Mouse (Mus musculus) heart, embryonic 14.5 days (tissue): ENCODE measurements around the gene Hdac1. TPM values are rescaled to one million over a fixed set of nuclear protein-coding genes. Genes with fewer than 3 reads are reported as not detected.
"Not testable (repeated sequence)": the region's sequence is repeated elsewhere in the genome, so short reads cannot be mapped to it uniquely, and the experiment has no call there.

ENCODE experiments used
- ATAC-seq: fragments of 200-750 bp; cut with Nextera tagmentation; 2 replicates; pipeline ENCODE4 v1.8.0; 2017; ENCODE audit warnings: low read depth, moderate TSS enrichment; ENCODE audit not compliant: insufficient number of reproducible peaks, insufficient read depth, low FRiP score
- H3K27ac ChIP-seq, 2 experiments: fragments of 200-500 bp in 1 of 2; fragments of 300-500 bp in 1 of 2; sonication (generic) in 1 of 2; replicated peaks in 1 of 2; 2 replicates each; pipeline ENCODE4 v1.5.1; 2012 to 2014; ENCODE audit warnings: low read depth in 2 of 2, low read length in 2 of 2, control low read depth in 1 of 2, mild to moderate bottlenecking in 1 of 2, mixed read lengths in 1 of 2; ENCODE audit not compliant: control insufficient read depth in 1 of 2, insufficient read depth in 1 of 2
- H3K27me3 ChIP-seq: fragments of 300-500 bp; sonication (generic); 2 replicates; pipeline ENCODE4 v1.6.1; 2014; ENCODE audit warnings: mild to moderate bottlenecking, low read length, control low read depth; ENCODE audit not compliant: control insufficient read depth, insufficient read depth
- H3K36me3 ChIP-seq: fragments of 300-500 bp; sonication (generic); 2 replicates; pipeline ENCODE4 v1.6.1; 2014; ENCODE audit warnings: mild to moderate bottlenecking, control low read depth, low read length, mixed read lengths; ENCODE audit not compliant: control insufficient read depth, insufficient read depth
- H3K4me1 ChIP-seq, 2 experiments: fragments of 200-500 bp in 1 of 2; fragments of 300-500 bp in 1 of 2; sonication (generic) in 1 of 2; 2 replicates each; pipeline ENCODE4 v1.6.1; 2012 to 2014; ENCODE audit warnings: low read length in 2 of 2, control low read depth in 1 of 2, mixed read lengths in 1 of 2; ENCODE audit not compliant: control insufficient read depth in 2 of 2, insufficient read depth in 2 of 2
- H3K4me2 ChIP-seq: fragments of 300-500 bp; sonication (generic); 2 replicates; pipeline ENCODE4 v1.6.1; 2014; ENCODE audit warnings: mild to moderate bottlenecking, low read length
- H3K4me3 ChIP-seq, 2 experiments: fragments of 200-500 bp in 1 of 2; fragments of 300-500 bp in 1 of 2; sonication (generic) in 1 of 2; 2 replicates each; pipeline ENCODE4 v1.5.1; 2012 to 2014; ENCODE audit warnings: low read length in 2 of 2, mild to moderate bottlenecking in 2 of 2, control low read depth in 1 of 2, low read depth in 1 of 2, moderate library complexity in 1 of 2; ENCODE audit not compliant: control insufficient read depth in 1 of 2, insufficient read depth in 1 of 2
- H3K9ac ChIP-seq: fragments of 300-500 bp; sonication (generic); 2 replicates; pipeline ENCODE4 v1.6.1; 2014; ENCODE audit warnings: mild to moderate bottlenecking, low read length
- H3K9me3 ChIP-seq: fragments of 300-500 bp; sonication (generic); 2 replicates; pipeline ENCODE4 v1.6.1; 2016; ENCODE audit warnings: low read length, control low read depth; ENCODE audit not compliant: control insufficient read depth
- WGBS: fragments of 180-500 bp; shearing (Covaris S2); extraction: QIAGEN DNeasy Blood & Tissue Kit; methylation state at CpG from one replicate; pipeline ENCODE4 v1.1.7; 2014; 5-methylcytosine and 5-hydroxymethylcytosine counted together
- polyA plus RNA-seq: library from polyadenylated mRNA; unstranded; fragments of >200 nt; fragmentation: Nextera tagmentation; extraction: Ambion mirVana; gene quantifications from 2 replicates; pipeline ENCODE4 v1.2.1, GENCODE M21; 2014

The Hdac1 gene
- polyA plus RNA-seq, 1 experiment from 2014 or later, result 124 TPM

DNA sequence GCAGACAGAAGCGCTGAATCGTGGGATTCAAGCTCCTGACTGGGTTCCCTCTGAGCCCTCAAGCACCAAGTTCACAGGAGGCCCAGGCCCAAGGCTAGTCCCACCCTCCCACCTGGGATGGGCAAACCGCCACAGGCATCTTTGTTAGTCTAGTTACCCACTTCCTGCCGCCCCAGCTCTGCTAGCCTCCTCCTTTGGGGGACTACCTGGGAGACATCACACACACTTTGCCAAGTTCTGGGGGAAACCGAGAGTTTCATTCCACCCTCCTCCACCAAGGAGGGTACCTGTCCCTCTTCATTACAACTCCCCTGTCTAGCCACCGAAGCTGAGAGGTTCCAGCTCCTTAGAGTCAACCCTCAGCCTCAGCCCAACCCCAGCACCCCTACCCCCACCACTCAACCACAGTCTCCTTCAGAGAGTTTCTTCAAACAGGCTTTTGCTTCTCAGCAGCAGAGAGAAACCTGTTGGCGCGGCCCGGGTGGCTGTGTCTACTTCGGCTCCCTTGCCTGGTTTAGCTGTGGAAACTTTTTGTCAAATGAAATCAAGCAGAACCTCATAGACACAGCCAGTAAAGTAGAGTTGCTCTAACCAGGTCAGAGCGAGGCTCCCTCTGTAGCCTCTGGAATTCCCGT is 15.9 kb upstream of the Hdac1 start:
- no peak for ATAC-seq
- Histone ChIP-seq H3K4me3 (no peak overlapping the region), H3K36me3 (no peaks in the 10 kb centered on the region), H3K4me2 (no peak overlapping the region), H3K27me3 (no peaks in the 10 kb centered on the region; the same call in 1 of the 2 replicates), H3K27ac (no peak overlapping the region), H3K9ac (no peak overlapping the region), H3K4me1 (peaks cover 14 to 17% of the 10 kb centered on the region in 2 experiments), H3K9me3 (no peaks in the 10 kb centered on the region)
- WGBS, result 83% methylated on average over 12 of the region's 12 CpGs

DNA sequence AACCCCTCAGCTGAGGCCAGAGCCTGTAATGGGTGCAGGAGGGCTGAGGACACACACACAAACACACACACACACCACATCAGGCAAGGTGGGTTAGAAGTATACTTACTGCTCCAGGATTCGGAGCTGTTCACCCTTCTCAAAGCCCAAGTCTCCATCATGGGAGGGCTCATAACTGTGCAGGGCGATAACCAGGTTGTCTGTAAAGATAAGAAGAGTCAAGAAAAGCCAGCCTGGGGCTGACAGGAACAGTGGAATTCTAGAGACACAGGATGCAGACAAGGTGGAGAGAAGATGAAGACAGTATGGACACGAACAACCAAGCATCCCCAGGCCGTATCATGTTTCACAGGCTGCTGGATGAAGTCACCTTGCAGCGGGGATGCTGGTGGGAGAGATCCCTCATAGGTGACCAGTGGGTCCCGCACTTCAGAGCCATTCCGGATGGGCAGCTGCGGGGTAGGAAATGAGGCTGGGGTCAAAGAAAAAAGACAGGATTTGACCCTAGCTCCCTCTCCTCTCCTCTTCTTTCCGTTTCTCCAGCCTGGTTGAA is 14.8 kb upstream of the Hdac1 start:
- WGBS, result 62% methylated on average over 9 of the region's 9 CpGs
- ATAC-seq, result no peak
- H3K4me3 ChIP-seq, result peak overlapping the region in 1 of 2 experiments; percentile 47; a peak in 1 of 4 replicates
- no peaks in the 10 kb centered on the region for H3K9me3 ChIP-seq
- H3K27ac ChIP-seq, result peak overlapping the region; percentile 36 to 70; a peak in 2 of 4 replicates
- H3K27me3 ChIP-seq, result no peaks in the 10 kb centered on the region; the same call in 1 of the 2 replicates
- H3K4me1 ChIP-seq, result peaks cover 14 to 17% of the 10 kb centered on the region in 2 experiments
- H3K36me3 ChIP-seq, result no peaks in the 10 kb centered on the region
- peak overlapping the region; percentile 67 for H3K9ac ChIP-seq
- H3K4me2 ChIP-seq, result peak overlapping the region; percentile 98

DNA sequence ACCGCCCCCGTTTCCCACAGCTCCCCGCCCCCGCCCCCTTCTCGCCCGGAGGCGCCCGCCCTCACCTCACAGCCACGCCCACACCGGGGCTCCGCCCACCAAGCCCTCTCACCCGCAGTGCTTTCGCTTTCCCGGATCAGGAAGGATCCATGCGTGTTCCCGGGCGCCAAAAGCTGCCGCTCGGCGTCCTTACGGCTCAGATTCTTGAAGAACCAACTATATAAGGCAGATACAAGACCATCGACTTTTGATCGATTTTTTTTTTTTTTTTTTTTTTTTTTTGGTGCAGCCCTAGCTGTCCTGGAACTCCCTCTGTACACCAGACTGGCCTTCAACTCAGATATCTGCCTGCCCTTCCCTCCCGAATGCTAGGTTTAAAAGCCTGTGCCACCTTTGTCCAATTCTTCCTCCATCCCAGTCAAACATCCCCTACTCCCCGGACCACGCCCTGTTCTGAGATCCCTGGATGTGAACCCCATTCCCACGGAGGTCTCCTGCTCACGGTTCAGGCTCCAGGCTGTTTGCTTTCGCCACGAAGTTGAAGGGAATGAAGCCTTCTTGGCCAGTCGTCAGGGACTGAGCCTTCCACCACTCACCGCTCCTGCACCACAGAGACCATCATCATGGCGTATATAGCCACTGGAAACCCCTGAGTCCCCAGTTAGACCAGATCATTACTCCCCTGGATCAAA is 14.2 kb upstream of the Hdac1 start:
- Histone ChIP-seq H3K27ac (peak overlapping the region; percentile 36 to 70), H3K36me3 (no peaks in the 10 kb centered on the region), H3K4me2 (peak overlapping the region; percentile 98), H3K9me3 (no peaks in the 10 kb centered on the region), H3K27me3 (no peaks in the 10 kb centered on the region; the same call in 1 of the 2 replicates), H3K4me3 (peak overlapping the region; percentile 47 to 55), H3K9ac (peak overlapping the region; percentile 67), H3K4me1 (peaks cover 14 to 17% of the 10 kb centered on the region in 2 experiments)
- ATAC-seq, result peak; percentile 72; the same call in 1 of the 2 replicates
- WGBS, result 8% methylated on average over 32 of the region's 33 CpGs

DNA sequence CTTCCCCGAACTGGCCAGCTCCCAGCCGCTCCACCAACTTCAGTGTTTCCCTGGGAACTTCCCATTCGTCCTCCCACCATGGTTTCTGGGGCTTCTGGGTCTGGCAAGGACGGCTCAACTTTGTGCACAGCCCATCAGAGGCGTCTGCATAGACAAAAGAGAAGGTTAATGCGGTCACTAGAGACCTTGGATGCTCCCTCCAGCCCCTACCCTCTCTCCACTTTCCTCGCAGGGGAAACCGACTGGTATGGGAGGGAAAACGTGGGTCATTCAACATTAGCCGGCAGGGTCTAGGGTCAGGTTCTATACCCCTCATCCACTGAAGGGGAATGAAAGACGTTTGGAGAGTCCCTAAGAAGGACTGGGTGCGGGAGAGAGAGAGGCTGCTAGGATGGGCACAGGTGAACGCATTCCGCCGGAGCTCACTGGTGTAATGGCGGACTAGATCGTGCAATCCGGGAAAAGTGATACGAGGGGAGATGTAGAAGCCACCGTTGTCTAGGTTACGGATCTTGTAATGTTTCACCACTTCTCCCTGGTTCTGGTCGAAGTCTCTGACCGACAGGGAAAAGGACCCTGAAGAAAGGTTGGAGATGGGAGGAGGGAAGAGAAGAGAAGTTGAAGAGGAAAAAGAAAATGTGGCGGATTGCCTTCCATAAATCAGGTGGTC is 13.5 kb upstream of the Hdac1 start:
- Histone ChIP-seq H3K4me3 (peak overlapping the region; percentile 47 to 55), H3K36me3 (no peaks in the 10 kb centered on the region), H3K4me1 (peaks cover 14 to 17% of the 10 kb centered on the region in 2 experiments), H3K9ac (peak overlapping the region; percentile 67), H3K27ac (peak overlapping the region; percentile 1 to 70; a peak in 2 of 4 replicates), H3K4me2 (peak overlapping the region; percentile 98), H3K9me3 (no peaks in the 10 kb centered on the region), H3K27me3 (no peaks in the 10 kb centered on the region; the same call in 1 of the 2 replicates)
- ATAC-seq, result peak; percentile 40
- under 1% methylated on average over 24 of the region's 24 CpGs for WGBS

DNA sequence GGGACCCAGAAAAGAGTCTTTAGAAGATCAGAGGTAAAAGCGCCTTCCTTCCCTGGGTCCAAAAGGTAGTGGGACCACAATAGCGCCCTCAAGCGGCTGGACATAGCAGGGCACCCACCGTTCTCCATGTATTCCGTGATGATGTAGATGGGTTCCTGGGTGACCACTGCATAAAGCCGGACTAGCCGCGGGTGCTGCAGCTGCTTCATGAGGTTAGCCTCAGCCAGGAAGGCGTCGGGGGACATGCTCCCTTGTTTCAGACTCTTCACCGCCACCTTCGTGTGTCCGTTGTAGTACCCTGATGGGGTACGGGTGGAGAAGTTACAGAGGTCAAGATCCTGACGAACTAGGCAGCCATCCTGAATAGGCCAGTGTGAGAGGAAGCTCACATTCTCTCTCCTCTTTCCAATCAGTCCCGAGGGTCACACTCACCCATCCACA is 12.9 kb upstream of the Hdac1 start:
- ATAC-seq, result no peak
- Histone ChIP-seq H3K9ac (peak overlapping the region; percentile 67), H3K27ac (no peak overlapping the region; a peak in 1 of 4 replicates), H3K4me1 (peaks cover 14 to 17% of the 10 kb centered on the region in 2 experiments), H3K4me3 (peak overlapping the region; percentile 47 to 55), H3K36me3 (no peaks in the 10 kb centered on the region), H3K9me3 (no peaks in the 10 kb centered on the region), H3K27me3 (no peaks in the 10 kb centered on the region; the same call in 1 of the 2 replicates), H3K4me2 (peak overlapping the region; percentile 98)
- 5% methylated on average over 16 of the region's 16 CpGs for whole genome bisulfite sequencing

DNA sequence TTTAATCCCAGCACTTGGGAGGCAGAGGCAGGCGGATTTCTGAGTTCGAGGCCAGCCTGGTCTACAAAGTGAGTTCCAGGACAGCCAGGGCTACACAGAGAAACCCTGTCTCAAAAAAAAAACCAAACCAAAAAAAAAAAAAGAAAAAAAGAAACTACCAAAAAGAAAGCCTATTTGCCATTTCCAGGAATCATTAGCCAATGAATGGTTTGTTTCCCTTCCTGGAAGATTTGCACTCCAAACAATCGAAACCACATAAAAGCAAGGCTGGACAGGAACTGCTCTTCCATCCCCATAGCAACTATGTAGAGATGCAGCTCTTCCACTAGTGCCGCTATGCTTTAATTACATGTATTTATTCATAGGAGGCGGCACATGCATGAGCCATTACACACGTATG is 12.0 kb upstream of the Hdac1 start:
- H3K9ac ChIP-seq, ATAC-seq, H3K27me3 ChIP-seq: not testable (repeated sequence)

DNA sequence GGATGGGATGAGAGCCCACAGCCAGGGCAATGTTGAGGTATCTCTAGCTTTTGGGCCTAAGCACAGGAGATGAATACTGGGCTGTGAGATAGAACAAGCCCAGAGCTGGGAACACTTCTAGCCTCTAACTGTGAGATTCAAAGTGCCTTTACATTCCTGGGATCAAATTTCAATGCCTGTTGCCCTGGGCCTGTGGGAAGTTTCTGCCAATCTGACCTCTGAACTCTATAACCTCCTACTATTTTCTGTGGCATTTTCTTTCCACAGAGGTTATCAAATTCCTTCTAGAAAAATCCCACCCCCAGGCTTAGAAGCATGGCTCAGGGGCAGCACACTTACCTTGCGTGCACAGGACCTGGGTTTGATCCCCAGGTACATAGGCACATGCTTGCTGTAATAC is 7.8 kb upstream of the Hdac1 start:
- H3K27me3 ChIP-seq, result no peaks in the 10 kb centered on the region; the same call in 1 of the 2 replicates
- H3K4me3 ChIP-seq, result no peak overlapping the region
- no peaks in the 10 kb centered on the region for H3K9me3 ChIP-seq
- ATAC-seq, result no peak
- 80% methylated on average over 1 of the region's 1 CpGs for WGBS
- no peak overlapping the region for H3K9ac ChIP-seq
- no peaks in the 10 kb centered on the region for H3K36me3 ChIP-seq
- no peak overlapping the region for H3K4me2 ChIP-seq
- H3K27ac ChIP-seq, result no peak overlapping the region
- peaks cover 0 to under 1% of the 10 kb centered on the region in 2 experiments; a peak in 1 of 4 replicates for H3K4me1 ChIP-seq

More for the DNA sequence above, 12.0 kb upstream of the Hdac1 start:
- H3K27ac ChIP-seq, H3K4me2 ChIP-seq, H3K9me3 ChIP-seq, H3K36me3 ChIP-seq, H3K4me3 ChIP-seq: not testable (repeated sequence)
- 81% methylated on average over 4 of the region's 6 CpGs for WGBS
- H3K4me1 ChIP-seq, result peaks cover 14 to 17% of the 10 kb centered on the region in 2 experiments
